Mouse (Mus musculus) C2C12 (cell line): ENCODE data around the gene Mapk8ip3.

Experiments
- CEBPB ChIP-seq: IDR thresholded peaks from one replicate; pipeline ENCODE4 v1.6.1; 2011; ENCODE audit warnings: low read depth, mild to moderate bottlenecking, control low read depth, moderate library complexity
- CTCF ChIP-seq: IDR thresholded peaks from one replicate; pipeline ENCODE4 v1.5.1; 2011; ENCODE audit not compliant: control insufficient read depth, insufficient read depth, insufficient read length
- MAX ChIP-seq: IDR thresholded peaks from one replicate; pipeline ENCODE4 v1.6.1; 2011; ENCODE audit warnings: mild to moderate bottlenecking, control low read depth
- MYOD1 ChIP-seq: IDR thresholded peaks from one replicate; pipeline ENCODE4 v1.6.1; 2011; ENCODE audit warnings: low read depth; ENCODE audit not compliant: control insufficient read depth, insufficient read length
- MYOG ChIP-seq: IDR thresholded peaks from one replicate; pipeline ENCODE4 v1.6.1; 2011; ENCODE audit not compliant: control insufficient read depth, insufficient read length; ENCODE audit errors: extremely low read depth
- USF1 ChIP-seq: IDR thresholded peaks from one replicate; pipeline ENCODE4 v1.6.1; 2011; ENCODE audit warnings: low read depth, mild to moderate bottlenecking, control low read depth, moderate library complexity

DNA sequence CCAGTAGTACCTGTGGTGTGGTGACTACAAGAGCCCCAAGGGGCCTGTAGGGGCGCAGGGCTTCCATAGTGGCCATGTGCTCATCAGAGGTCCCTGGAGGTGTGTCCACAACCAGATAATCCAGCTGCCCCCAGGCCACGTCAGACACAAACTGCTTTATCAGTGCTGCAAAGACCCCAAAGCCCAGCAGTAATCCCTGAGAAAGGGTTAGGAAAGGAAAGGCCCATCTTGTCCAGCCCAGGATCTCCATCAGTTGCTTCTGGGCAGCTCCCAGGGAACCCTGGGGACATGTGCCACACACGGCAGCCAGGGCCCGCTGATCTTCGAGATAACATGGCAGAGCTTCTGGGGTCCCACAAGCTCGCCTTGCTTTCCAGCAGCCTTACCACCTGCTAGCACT lies 52.4 kb downstream of the Mapk8ip3 start:
- TF ChIP-seq CTCF (no peak), MYOD1 (no peak), USF1 (no peak), MAX (no peak), MYOG (no peak), CEBPB (no peak)
